Comparison of ENCODE assay signal across 18 mouse cellular contexts in the genomic region with DNA sequence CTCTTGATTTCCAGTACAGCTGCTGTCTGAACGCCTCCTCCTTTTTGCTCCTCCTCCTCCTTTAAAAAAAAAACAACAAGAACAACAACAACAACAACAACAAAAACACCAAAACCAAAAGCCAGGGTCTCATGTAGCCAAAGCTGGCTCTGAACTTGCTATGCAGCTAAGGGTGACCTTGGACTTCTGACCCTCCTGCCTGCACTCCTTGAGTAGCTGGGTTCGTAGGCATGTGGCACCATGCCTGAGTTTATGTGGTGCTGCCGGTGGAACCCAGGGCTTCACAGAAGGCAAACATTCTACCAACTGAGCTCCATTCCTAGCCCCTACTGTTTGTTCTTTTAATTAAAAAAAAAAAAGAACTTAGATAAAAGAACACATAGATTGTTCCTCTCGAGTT.
"Had no signal": no experiment of that assay in that cellular context is flagged by ENCODE, and none has a peak within 500 bp of the region (broad histone marks: within the 10 kb centered on the region; RNA-seq: fewer than 3 reads in every experiment).

No protein-coding gene starts in this region.

- H3K27me3 ChIP-seq: liver, embryonic 13.5 days; midbrain, embryonic 12.5 days; midbrain, embryonic 15.5 days; neural tube, embryonic 12.5 days; neural tube, embryonic 15.5 days had no signal

- H3K4me2 ChIP-seq: liver, embryonic 13.5 days; lung, embryonic 14.5 days; midbrain, embryonic 12.5 days; midbrain, embryonic 15.5 days; neural tube, embryonic 12.5 days; neural tube, embryonic 15.5 days had no signal

- H3K27ac ChIP-seq: liver, embryonic 13.5 days; macrophage; midbrain, embryonic 12.5 days; midbrain, embryonic 15.5 days; neural tube, embryonic 12.5 days; neural tube, embryonic 15.5 days; stomach, postnatal 0 days had no signal

- H3K9me3 ChIP-seq: liver, embryonic 13.5 days; midbrain, embryonic 12.5 days; midbrain, embryonic 15.5 days; neural tube, embryonic 12.5 days; neural tube, embryonic 15.5 days had no signal

- H3K9ac ChIP-seq: liver, embryonic 13.5 days; lung, embryonic 14.5 days; midbrain, embryonic 12.5 days; midbrain, embryonic 15.5 days; neural tube, embryonic 12.5 days; neural tube, embryonic 15.5 days had no signal

- H3K4me1 ChIP-seq: midbrain, embryonic 12.5 days; midbrain, embryonic 15.5 days; neural tube, embryonic 12.5 days; neural tube, embryonic 15.5 days had no signal

- DNase-seq: layer of hippocampus, postnatal 36 days; liver, embryonic 13.5 days; lung, embryonic 14.5 days; right cerebral cortex, adult 18-20 months; right cerebral cortex, postnatal 14 days; right cerebral cortex, postnatal 4 days; thymus, adult 2 months; thymus, postnatal 14 days; thymus, postnatal 4 days had no signal

- H3K4me3 ChIP-seq: left cerebral cortex, adult 2 months; liver, embryonic 13.5 days; midbrain, embryonic 12.5 days; midbrain, embryonic 15.5 days; neural tube, embryonic 12.5 days; neural tube, embryonic 15.5 days had no signal

- H3K36me3 ChIP-seq: liver, embryonic 13.5 days; midbrain, embryonic 12.5 days; midbrain, embryonic 15.5 days; neural tube, embryonic 12.5 days; neural tube, embryonic 15.5 days had no signal

- ATAC-seq: intestine, postnatal 0 days; lung, postnatal 0 days; midbrain, embryonic 15.5 days had no signal
